Mouse (Mus musculus) testis, adult 2 months (tissue): Measurements from ENCODE around the gene Syn2.

Experiments used
- CTCF ChIP-seq: fragments of 200-500 bp; IDR thresholded peaks from 2 replicates; pipeline ENCODE4 v1.5.1; 2012; ENCODE audit warnings: low read depth, mild to moderate bottlenecking, inconsistent platforms, low read length, moderate library complexity; ENCODE audit not compliant: control insufficient read depth, insufficient read depth, insufficient replicate concordance
- POLR2A ChIP-seq: fragments of 200-500 bp; IDR thresholded peaks from 2 replicates; pipeline ENCODE4 v1.6.1; 2012; ENCODE audit warnings: low read depth, mild to moderate bottlenecking, inconsistent platforms, low read length, moderate library complexity; ENCODE audit not compliant: control insufficient read depth

DNA sequence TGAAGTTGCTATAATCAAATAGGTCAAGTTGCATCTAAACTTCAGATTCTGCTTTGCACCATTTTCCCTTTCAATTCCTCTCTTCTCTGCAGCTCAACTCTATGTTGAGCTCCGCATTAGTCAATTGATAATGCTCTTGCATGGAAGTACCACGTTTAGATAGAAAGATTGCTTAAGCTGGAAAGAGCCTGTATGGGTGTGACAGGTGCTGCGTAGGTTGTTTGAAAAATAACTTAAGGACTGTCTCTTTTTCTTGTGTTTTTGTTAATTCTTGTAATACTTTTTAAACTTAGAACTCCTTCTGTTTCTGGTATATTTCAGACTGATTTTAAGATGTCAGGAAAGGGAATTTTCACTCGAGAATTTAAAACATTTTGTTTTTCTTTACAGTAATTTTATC is 26.5 kb downstream of the Syn2 start:
- TF ChIP-seq POLR2A (no peak), CTCF (no peak)
